Mouse (Mus musculus) thymus, adult 2 months (tissue): Measurements from ENCODE around the gene Ppp1r14a. TPM values are rescaled to one million over a fixed set of nuclear protein-coding genes. Genes with fewer than 3 reads are reported as not detected.
A peak's percentile ranks its signal among the peaks of the same experiment; 100 is the strongest.

Experiments used
- DNase-seq: peaks from one replicate; pipeline ENCODE4 v3.0.0; 2021
- H3K27ac ChIP-seq: fragments of 200-500 bp; 2 replicates; pipeline ENCODE4 v1.5.1; 2012; ENCODE audit warnings: low read length, control low read depth; ENCODE audit not compliant: control insufficient read depth, insufficient read depth
- H3K27me3 ChIP-seq: fragments of 200-500 bp; 2 replicates; pipeline ENCODE4 v1.6.1; 2012; ENCODE audit warnings: mild to moderate bottlenecking, low read length, moderate library complexity, mixed read lengths; ENCODE audit not compliant: control insufficient read depth, insufficient read depth
- H3K36me3 ChIP-seq: fragments of 200-500 bp; 2 replicates; pipeline ENCODE4 v1.6.1; 2012; ENCODE audit warnings: mild to moderate bottlenecking, low read length, moderate library complexity; ENCODE audit not compliant: control insufficient read depth, insufficient read depth
- H3K4me1 ChIP-seq: fragments of 200-500 bp; replicated peaks from 2 replicates; pipeline ENCODE4 v1.6.1; 2012; ENCODE audit warnings: low read length; ENCODE audit not compliant: control insufficient read depth, insufficient read depth
- H3K4me3 ChIP-seq: fragments of 200-500 bp; 2 replicates; pipeline ENCODE4 v1.5.1; 2012; ENCODE audit warnings: mild to moderate bottlenecking, low read length, control low read depth, moderate library complexity; ENCODE audit not compliant: control insufficient read depth, insufficient read depth
- CTCF ChIP-seq: fragments of 200-500 bp; IDR thresholded peaks from 2 replicates; pipeline ENCODE4 v1.5.1; 2012; ENCODE audit warnings: mild to moderate bottlenecking, control low read depth, low read length, moderate library complexity, borderline replicate concordance; ENCODE audit not compliant: control insufficient read depth, poor library complexity, insufficient read depth; ENCODE audit errors: extremely low read depth
- POLR2A ChIP-seq: fragments of 200-500 bp; IDR thresholded peaks from 2 replicates; pipeline ENCODE4 v1.6.1; 2012; ENCODE audit warnings: mild to moderate bottlenecking, low read length, control low read depth, moderate library complexity; ENCODE audit not compliant: control insufficient read depth, poor library complexity, insufficient read depth; ENCODE audit errors: extremely low read depth
- WGBS: fragments of 180-500 bp; shearing (Covaris S2); methylation state at CpG from one replicate; pipeline ENCODE4 v1.1.7; 2018; 5-methylcytosine and 5-hydroxymethylcytosine counted together
- polyA plus RNA-seq: library from polyadenylated mRNA; depleted of rRNA; stranded (reverse); fragments of >200 nt; gene quantifications from 2 replicates; pipeline ENCODE4 v1.2.3, GENCODE M21; 2012

The Ppp1r14a gene
- polyA plus RNA-seq, 1 experiment, result 5.8 TPM

DNA sequence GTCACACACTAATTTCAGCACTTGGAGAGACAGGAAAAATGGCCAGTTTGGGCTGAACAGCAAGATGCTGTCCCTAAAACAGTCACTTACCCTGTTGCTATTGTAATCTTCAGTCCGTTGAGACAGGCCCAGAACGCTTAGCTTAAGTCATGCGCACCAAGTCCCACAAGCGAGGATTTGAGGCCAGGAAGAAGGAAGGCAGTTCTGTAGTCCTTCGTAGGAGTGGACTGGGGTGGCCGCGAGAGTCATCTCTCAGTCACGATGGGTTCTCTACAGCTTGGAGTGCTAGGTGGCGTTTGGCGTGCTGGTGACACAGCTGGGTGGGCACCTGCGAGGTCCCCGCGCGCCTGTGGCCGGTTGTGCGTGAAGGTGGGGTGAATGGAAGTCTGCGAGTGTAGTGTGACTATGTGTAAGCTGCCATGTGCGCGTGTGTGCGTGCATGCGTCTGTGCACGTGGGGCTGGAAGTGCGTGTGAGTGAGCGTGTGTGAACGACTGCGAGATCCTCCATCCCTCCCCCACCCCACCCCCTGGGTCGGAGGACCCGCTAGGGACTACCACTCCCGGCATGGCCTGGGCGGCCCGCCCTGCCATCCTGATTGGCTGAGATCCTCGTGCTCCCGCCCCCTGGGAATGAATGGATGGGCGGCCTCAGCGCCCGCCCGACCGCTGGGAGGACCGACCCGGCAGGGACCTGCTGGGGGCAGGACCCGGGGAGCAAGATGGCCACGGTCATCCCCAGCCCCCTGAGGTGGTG lies 18.4 kb downstream of the Ppp1r14a start:
- peak; percentile 84 for DNase-seq
- H3K4me1 ChIP-seq, result peaks cover 37% of the 10 kb centered on the region
- no peaks in the 10 kb centered on the region for H3K36me3 ChIP-seq
- H3K27me3 ChIP-seq, result peaks cover 31% of the 10 kb centered on the region
- H3K27ac ChIP-seq, result no peak overlapping the region
- peak overlapping the region; percentile 54 for H3K4me3 ChIP-seq
- TF ChIP-seq POLR2A (no peak), CTCF (peak; percentile 26; the same call in 1 of the 2 replicates)
- WGBS, result 2% methylated on average over 42 of the region's 42 CpGs

- 2% methylated on average over 36 of the region's 36 CpGs for WGBS
- H3K27ac ChIP-seq, result no peak overlapping the region
- H3K36me3 ChIP-seq, result no peaks in the 10 kb centered on the region
- TF ChIP-seq CTCF (no peak), POLR2A (no peak)
- peaks cover 28% of the 10 kb centered on the region for H3K27me3 ChIP-seq
- peak overlapping the region; percentile 22; the same call in 1 of the 2 replicates for H3K4me3 ChIP-seq
- peaks cover 43% of the 10 kb centered on the region for H3K4me1 ChIP-seq
- peak; percentile 45 for DNase-seq
Measured at GRCm38 (mm10) chr7:29309221-29309721, 20.2 kb downstream of the Ppp1r14a start.

GRCm38 (mm10) chr7:29309749-29310148 lies 20.6 kb downstream of the Ppp1r14a start:
- WGBS, result 12% methylated on average over 5 of the region's 5 CpGs
- no peak overlapping the region for H3K27ac ChIP-seq

DNA sequence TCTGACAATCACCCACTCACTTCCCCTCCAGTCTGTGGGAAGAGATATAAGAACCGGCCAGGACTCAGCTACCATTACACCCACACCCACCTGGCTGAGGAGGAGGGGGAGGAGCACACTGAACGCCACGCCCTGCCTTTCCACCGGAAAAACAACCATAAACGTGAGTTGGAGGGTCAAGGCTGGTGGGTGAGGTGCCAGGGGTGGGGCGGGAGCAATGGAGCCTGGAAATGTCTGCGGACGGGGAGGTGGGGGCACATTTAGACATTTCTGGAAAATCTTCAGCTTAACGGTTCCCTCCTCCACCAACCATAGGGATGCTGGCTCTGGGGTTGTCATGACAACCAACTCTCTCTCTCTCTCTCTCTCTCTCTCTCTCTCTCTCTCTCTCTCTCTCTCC lies 23.9 kb downstream of the Ppp1r14a start:
- Histone ChIP-seq H3K27ac (no peak overlapping the region), H3K27me3 (peaks cover 6% of the 10 kb centered on the region; the same call in 1 of the 2 replicates), H3K4me3 (no peak overlapping the region), H3K4me1 (peaks cover 48% of the 10 kb centered on the region), H3K36me3 (no peaks in the 10 kb centered on the region)
- TF ChIP-seq CTCF, result no peak
- no peak for TF ChIP-seq POLR2A
- 39% methylated on average over 9 of the region's 9 CpGs for WGBS
- no peak for DNase-seq

More at GRCm38 (mm10) chr7:29309749-29310148, 20.6 kb downstream of the Ppp1r14a start:
- Histone ChIP-seq H3K27me3 (peaks cover 23% of the 10 kb centered on the region), H3K4me1 (peaks cover 41% of the 10 kb centered on the region), H3K36me3 (no peaks in the 10 kb centered on the region), H3K4me3 (peak overlapping the region; percentile 22; the same call in 1 of the 2 replicates)
- peak; percentile 41 for DNase-seq
- TF ChIP-seq CTCF (no peak), POLR2A (no peak)

DNA sequence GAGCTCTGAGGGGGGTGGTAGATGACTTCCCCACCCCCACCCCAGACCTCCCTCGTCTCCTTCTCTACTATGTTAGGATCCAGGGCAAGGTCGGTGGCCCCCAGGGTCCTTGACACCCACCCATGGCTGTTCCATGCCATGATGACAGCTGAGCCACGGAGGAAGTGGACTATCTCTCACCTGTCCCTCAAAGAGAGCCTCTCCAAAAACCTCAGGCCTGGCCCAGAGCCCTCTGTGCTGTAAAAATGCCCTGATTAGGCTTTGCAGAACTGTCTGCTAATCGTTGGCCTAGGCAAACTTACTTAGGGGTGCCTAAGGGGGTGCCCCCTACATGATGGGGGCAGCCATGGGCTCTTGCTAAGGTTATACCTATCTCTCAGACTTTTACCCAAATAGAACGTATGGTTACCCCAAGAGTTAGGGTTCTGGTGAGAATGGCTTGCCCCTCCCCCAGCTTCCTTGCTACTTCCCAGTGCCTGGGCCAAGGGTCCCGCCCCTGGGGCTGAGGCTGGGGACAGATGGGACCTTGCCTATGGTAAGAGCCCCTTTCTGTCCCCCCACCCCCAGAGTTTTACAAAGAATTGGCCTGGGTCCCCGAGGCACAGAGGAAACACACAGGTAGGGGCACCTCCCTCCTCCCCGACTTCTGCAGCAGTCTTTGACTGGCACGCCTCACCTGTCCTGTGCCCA lies 24.6 kb downstream of the Ppp1r14a start:
- peaks cover 2% of the 10 kb centered on the region; the same call in 1 of the 2 replicates for H3K27me3 ChIP-seq
- peaks cover 53% of the 10 kb centered on the region for H3K4me1 ChIP-seq
- DNase-seq, result no peak
- no peak overlapping the region for H3K4me3 ChIP-seq
- H3K36me3 ChIP-seq, result no peaks in the 10 kb centered on the region
- no peak for TF ChIP-seq POLR2A
- TF ChIP-seq CTCF, result no peak
- no peak overlapping the region for H3K27ac ChIP-seq
- WGBS, result 29% methylated on average over 9 of the region's 9 CpGs

- WGBS, result 21% methylated on average over 13 of the region's 13 CpGs
- peaks cover 56% of the 10 kb centered on the region for H3K4me1 ChIP-seq
- DNase-seq, result no peak
Measured at GRCm38 (mm10) chr7:29314844-29315628, 25.9 kb downstream of the Ppp1r14a start.

More at GRCm38 (mm10) chr7:29314844-29315628, 25.9 kb downstream of the Ppp1r14a start:
- TF ChIP-seq POLR2A, result no peak
- no peak for TF ChIP-seq CTCF
- Histone ChIP-seq H3K27me3 (no peaks in the 10 kb centered on the region), H3K4me3 (no peak overlapping the region), H3K36me3 (no peaks in the 10 kb centered on the region), H3K27ac (no peak overlapping the region)
